Mouse (Mus musculus): ENCODE measurements around the gene Tcf7l1.

The Tcf7l1 gene

GRCm38 (mm10) chr6:72616643-72617288 is 172.3 kb downstream of the Tcf7l1 start, which contains the start of gene Tgoln1:
TSS of gene Tgoln1 (minus strand) at chr6:72617000.
- DNase-seq = peak; percentile 93

GRCm38 (mm10) chr6:72615561-72616375 is 173.3 kb downstream of the Tcf7l1 start:
- DNase-seq = no peak

GRCm38 (mm10) chr6:72615151-72615550 is 173.9 kb downstream of the Tcf7l1 start:
- no peak for DNase-seq

- DNase-seq = no peak
These were observed 178.8 kb downstream of the Tcf7l1 start for GRCm38 (mm10) chr6:72610261-72610660.

- DNase-seq = no peak
These were observed 180.3 kb downstream of the Tcf7l1 start for GRCm38 (mm10) chr6:72608662-72609184.

GRCm38 (mm10) chr6:72607676-72608075 is 181.4 kb downstream of the Tcf7l1 start:
- peak; percentile 70 to 79 for DNase-seq

GRCm38 (mm10) chr6:72607060-72607459 is 182.0 kb downstream of the Tcf7l1 start:
- peak; percentile 70 for DNase-seq

GRCm38 (mm10) chr6:72604066-72604465 is 185.0 kb downstream of the Tcf7l1 start:
- DNase-seq = no peak

GRCm38 (mm10) chr6:72601732-72602131 is 187.3 kb downstream of the Tcf7l1 start:
- peak; percentile 83 to 93 for DNase-seq

- no peak for DNase-seq
These were observed 188.3 kb downstream of the Tcf7l1 start for GRCm38 (mm10) chr6:72600771-72601170.

GRCm38 (mm10) chr6:72600216-72600615 is 188.8 kb downstream of the Tcf7l1 start:
- DNase-seq = no peak

GRCm38 (mm10) chr6:72598791-72599557 is 190.1 kb downstream of the Tcf7l1 start:
- peak; percentile 72 to 73 for DNase-seq

- DNase-seq = peak; percentile 96 to 98
These were observed 190.9 kb downstream of the Tcf7l1 start, which contains the start of the genes Elmod3 and Retsat for GRCm38 (mm10) chr6:72597956-72598753. TSS of gene Elmod3 (minus strand) at chr6:72598413. TSS of gene Retsat (plus strand) at chr6:72598475.

GRCm38 (mm10) chr6:72597083-72597874 is 191.8 kb downstream of the Tcf7l1 start:
- no peak for DNase-seq

GRCm38 (mm10) chr6:72593914-72594313 is 195.1 kb downstream of the Tcf7l1 start:
- DNase-seq = no peak

GRCm38 (mm10) chr6:72593011-72593803 is 195.8 kb downstream of the Tcf7l1 start:
- no peak for DNase-seq

- DNase-seq = no peak
These were observed 198.9 kb downstream of the Tcf7l1 start for GRCm38 (mm10) chr6:72590111-72590510.

- no peak for DNase-seq
These were observed 200.7 kb downstream of the Tcf7l1 start for GRCm38 (mm10) chr6:72588307-72588706.

- no peak for DNase-seq
These were observed 202.4 kb downstream of the Tcf7l1 start for GRCm38 (mm10) chr6:72586701-72587100.

- DNase-seq = peak; percentile 45 to 68
These were observed 204.9 kb downstream of the Tcf7l1 start for GRCm38 (mm10) chr6:72584154-72584553.

All from kidney, adult 8-10 months (tissue).